Mouse (Mus musculus) liver, adult 2 months (tissue): Measurements from ENCODE around the gene Ehbp1. TPM values are rescaled to one million over a fixed set of nuclear protein-coding genes. Genes with fewer than 3 reads are reported as not detected.

Source experiments
- DNase-seq: peaks from one replicate; pipeline ENCODE4 v3.0.0-alpha.2; 2011; ENCODE audit warnings: low read depth, low spot score; ENCODE audit errors: extremely low read depth
- H3K27ac ChIP-seq: fragments of 200-500 bp; replicated peaks from 2 replicates; pipeline ENCODE4 v1.5.1; 2012; ENCODE audit warnings: low read depth, mild to moderate bottlenecking, control low read depth, inconsistent platforms, low read length; ENCODE audit not compliant: insufficient read depth
- H3K27me3 ChIP-seq: fragments of 200-500 bp; 2 replicates; pipeline ENCODE4 v1.6.1; 2012; ENCODE audit warnings: mild to moderate bottlenecking, moderate library complexity, low read length, inconsistent platforms; ENCODE audit not compliant: control insufficient read depth, insufficient read depth
- H3K36me3 ChIP-seq: fragments of 200-500 bp; 2 replicates; pipeline ENCODE4 v1.6.1; 2012; ENCODE audit warnings: low read length, inconsistent platforms; ENCODE audit not compliant: control insufficient read depth, insufficient read depth
- H3K4me1 ChIP-seq: fragments of 200-500 bp; 2 replicates; pipeline ENCODE4 v1.6.1; 2011; ENCODE audit warnings: low read length; ENCODE audit not compliant: control insufficient read depth, insufficient read depth
- H3K4me3 ChIP-seq: fragments of 200-500 bp; 2 replicates; pipeline ENCODE4 v1.5.1; 2011; ENCODE audit warnings: low read depth, mild to moderate bottlenecking, control low read depth, low read length, moderate library complexity; ENCODE audit not compliant: insufficient read depth
- H3K79me2 ChIP-seq: fragments of 200-500 bp; 2 replicates; pipeline ENCODE4 v1.6.1; 2012; ENCODE audit warnings: inconsistent platforms, mild to moderate bottlenecking, low read length, moderate library complexity; ENCODE audit not compliant: control insufficient read depth, insufficient read depth
- H3K9ac ChIP-seq: fragments of 200-500 bp; 2 replicates; pipeline ENCODE4 v1.6.1; 2012; ENCODE audit warnings: low read depth, mild to moderate bottlenecking, control low read depth, inconsistent platforms, low read length
- CTCF ChIP-seq: fragments of 200-500 bp; IDR thresholded peaks from 2 replicates; pipeline ENCODE4 v1.5.1; 2011; ENCODE audit warnings: low read depth, low read length, control low read depth
- POLR2A ChIP-seq: fragments of 200-500 bp; IDR thresholded peaks from 2 replicates; pipeline ENCODE4 v1.6.1; 2011; ENCODE audit warnings: low read length, control low read depth; ENCODE audit not compliant: insufficient read depth; ENCODE audit errors: extremely low read depth
- WGBS: fragments of 180-500 bp; shearing (Covaris S2); methylation state at CpG from one replicate; pipeline ENCODE4 v1.1.7; 2018; 5-methylcytosine and 5-hydroxymethylcytosine counted together
- polyA plus RNA-seq: library from polyadenylated mRNA; depleted of rRNA; stranded (reverse); fragments of >200 nt; gene quantifications from 2 replicates; pipeline ENCODE4 v1.2.3, GENCODE M21; 2012
- total RNA-seq: library from RNA; depleted of rRNA; stranded (reverse); fragments of >200 nt; gene quantifications from 2 replicates; pipeline ENCODE4 v1.2.3, GENCODE M21; 2014

The Ehbp1 gene
- total and polyA plus RNA-seq, 2 experiments = 1.3 to 9.5 TPM

DNA sequence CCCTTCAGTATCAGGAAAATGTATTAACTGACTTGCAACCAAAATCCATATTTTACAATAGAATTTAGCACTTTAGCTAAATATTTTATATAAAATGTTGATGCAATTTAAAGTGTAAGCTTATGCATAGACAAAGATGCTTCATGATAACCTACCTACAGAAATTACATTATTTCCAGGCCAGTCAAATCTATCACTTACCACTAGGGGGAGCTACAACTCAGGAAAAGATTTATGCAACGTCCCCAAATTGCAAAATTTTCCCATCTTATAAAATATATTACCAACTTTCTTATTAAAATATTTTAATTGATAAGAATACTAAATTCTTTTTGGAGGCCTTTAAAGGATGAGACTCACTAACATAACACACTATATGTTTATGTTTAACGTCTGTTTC lies 116.5 kb downstream of the Ehbp1 start:
- TF ChIP-seq POLR2A (no peak), CTCF (no peak)
- peak; percentile 53 for DNase-seq
- H3K4me1 ChIP-seq = no peaks in the 10 kb centered on the region
- no peak overlapping the region for H3K9ac ChIP-seq
- H3K4me3 ChIP-seq = no peak overlapping the region
- no peaks in the 10 kb centered on the region for H3K27me3 ChIP-seq
- no peaks in the 10 kb centered on the region; the same call in 1 of the 2 replicates for H3K79me2 ChIP-seq
- no peaks in the 10 kb centered on the region for H3K36me3 ChIP-seq
- no peak overlapping the region for H3K27ac ChIP-seq
- 35% methylated on average over 2 of the region's 2 CpGs for WGBS

- Histone ChIP-seq H3K36me3 (no peaks in the 10 kb centered on the region), H3K4me1 (no peaks in the 10 kb centered on the region), H3K79me2 (no peaks in the 10 kb centered on the region; the same call in 1 of the 2 replicates), H3K27me3 (no peaks in the 10 kb centered on the region), H3K27ac (no peak overlapping the region), H3K9ac (no peak overlapping the region), H3K4me3 (no peak overlapping the region)
- no peak for DNase-seq
- TF ChIP-seq POLR2A = no peak
- no peak for TF ChIP-seq CTCF
- WGBS = 94% methylated on average over 2 of the region's 2 CpGs
Observed at GRCm38 (mm10) chr11:22218222-22218621, 123.9 kb downstream of the Ehbp1 start.

DNA sequence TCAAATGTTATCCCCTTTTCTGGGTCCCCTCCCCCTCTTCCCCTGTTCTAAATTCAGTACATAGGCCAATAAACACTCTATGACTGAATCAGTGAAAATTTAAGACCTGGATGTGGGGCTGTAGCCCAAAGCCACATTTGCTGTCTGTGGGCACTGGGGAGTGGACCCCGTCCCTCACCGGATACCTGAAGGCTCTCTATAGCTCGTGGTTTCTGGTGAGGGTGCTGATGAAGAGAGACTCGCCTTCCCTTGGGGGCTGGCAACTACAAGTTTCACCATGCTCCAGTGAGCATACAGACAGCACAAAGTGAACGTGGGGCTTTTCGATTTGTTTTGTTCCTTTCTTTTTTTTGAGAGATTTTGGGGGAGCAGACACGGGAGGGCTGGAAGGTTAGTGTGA lies 125.2 kb downstream of the Ehbp1 start:
- Histone ChIP-seq H3K9ac (no peak overlapping the region), H3K27me3 (no peaks in the 10 kb centered on the region), H3K4me1 (no peaks in the 10 kb centered on the region), H3K79me2 (no peaks in the 10 kb centered on the region; the same call in 1 of the 2 replicates), H3K36me3 (no peaks in the 10 kb centered on the region), H3K27ac (no peak overlapping the region), H3K4me3 (no peak overlapping the region)
- 96% methylated on average over 7 of the region's 7 CpGs for WGBS
- TF ChIP-seq POLR2A (no peak), CTCF (no peak)
- DNase-seq = no peak

GRCm38 (mm10) chr11:22206611-22207010 lies 135.5 kb downstream of the Ehbp1 start:
- H3K36me3 ChIP-seq = no peaks in the 10 kb centered on the region
- H3K9ac ChIP-seq = no peak overlapping the region
- H3K27me3 ChIP-seq = no peaks in the 10 kb centered on the region
- H3K27ac ChIP-seq = no peak overlapping the region
- DNase-seq = peak; percentile 22
- H3K4me3 ChIP-seq = no peak overlapping the region
- 67% methylated on average over 1 of the region's 1 CpGs for WGBS
- TF ChIP-seq CTCF (no peak), POLR2A (no peak)
- H3K4me1 ChIP-seq = peaks cover 8% of the 10 kb centered on the region; the same call in 1 of the 2 replicates
- no peaks in the 10 kb centered on the region; the same call in 1 of the 2 replicates for H3K79me2 ChIP-seq

GRCm38 (mm10) chr11:22206191-22206590 lies 135.9 kb downstream of the Ehbp1 start:
- no peaks in the 10 kb centered on the region for H3K27me3 ChIP-seq
- H3K4me3 ChIP-seq = no peak overlapping the region
- WGBS = 87% methylated on average over 2 of the region's 2 CpGs
- H3K4me1 ChIP-seq = peaks cover 8% of the 10 kb centered on the region; the same call in 1 of the 2 replicates
- H3K9ac ChIP-seq = no peak overlapping the region
- no peaks in the 10 kb centered on the region; the same call in 1 of the 2 replicates for H3K79me2 ChIP-seq
- TF ChIP-seq CTCF (no peak), POLR2A (no peak)
- DNase-seq = no peak
- no peak overlapping the region for H3K27ac ChIP-seq
- H3K36me3 ChIP-seq = no peaks in the 10 kb centered on the region

DNA sequence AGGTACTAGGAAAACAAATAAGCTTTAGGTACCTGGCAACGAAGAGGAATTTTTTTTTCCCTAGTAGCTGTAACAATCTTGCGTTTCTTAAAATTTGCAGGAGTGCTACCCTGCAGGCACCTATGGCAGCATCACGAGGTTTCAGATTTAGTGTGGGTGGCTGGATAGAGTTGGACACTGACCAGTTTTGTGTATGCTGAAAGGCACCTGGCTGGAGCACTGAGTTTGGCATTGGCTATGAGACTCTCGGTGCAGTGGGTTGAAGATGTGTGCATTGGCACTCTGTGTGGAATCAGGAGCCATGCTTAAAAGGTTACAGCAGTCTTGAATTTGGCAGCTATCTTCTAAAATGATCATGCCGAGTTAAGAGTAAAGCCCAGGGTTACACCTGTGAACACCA lies 138.7 kb downstream of the Ehbp1 start:
- H3K27ac ChIP-seq = no peak overlapping the region
- 29% methylated on average over 5 of the region's 5 CpGs for WGBS
- no peak for TF ChIP-seq POLR2A
- no peak for TF ChIP-seq CTCF

More for the DNA sequence above, 138.7 kb downstream of the Ehbp1 start:
- Histone ChIP-seq H3K79me2 (no peaks in the 10 kb centered on the region; the same call in 1 of the 2 replicates), H3K9ac (no peak overlapping the region), H3K36me3 (no peaks in the 10 kb centered on the region), H3K4me3 (no peak overlapping the region), H3K27me3 (no peaks in the 10 kb centered on the region), H3K4me1 (peaks cover 8% of the 10 kb centered on the region; the same call in 1 of the 2 replicates)
- DNase-seq = peak; percentile 82
